Mouse (Mus musculus) bone marrow, adult 2 months (tissue): ENCODE results near the gene Gpc5.

Source experiments
- CTCF ChIP-seq: fragments of 200-500 bp; IDR thresholded peaks from 2 replicates; pipeline ENCODE4 v1.5.1; 2011; ENCODE audit warnings: low read length, control low read depth; ENCODE audit not compliant: control insufficient read depth, insufficient read depth
- POLR2A ChIP-seq: fragments of 200-500 bp; IDR thresholded peaks from 2 replicates; pipeline ENCODE4 v1.6.1; 2011; ENCODE audit warnings: low read depth, mild to moderate bottlenecking, control low read depth, low read length, borderline replicate concordance; ENCODE audit not compliant: control insufficient read depth

GRCm38 (mm10) chr14:115188256-115188655 lies 96.2 kb downstream of the Gpc5 start:
- no peak for TF ChIP-seq CTCF
- TF ChIP-seq POLR2A: no peak
